9 mouse cellular contexts compared by ENCODE assay signal in genomic region chr15:30480676-30481075, GRCm38 (mm10).
DNase-seq lines count a peak whose midpoint lies in the region; ATAC-seq and TF ChIP-seq lines count a peak whose summit lies in the region.
"Had no signal": no experiment of that assay in that cellular context is flagged by ENCODE, and none has a peak within 500 bp of the region (broad histone marks: within the 10 kb centered on the region; RNA-seq: fewer than 3 reads in every experiment).

No protein-coding gene starts in this region.

- DNase-seq in hindbrain, embryonic 14.5 days (ENCODE audit: low spot score) = peak; percentile 54
- DNase-seq in Muller cell, postnatal 12 days (ENCODE audit: inconsistent ontology term) = peak; percentile 44
- peak; percentile 84 to 90 for DNase-seq in cerebellum, adult 2 months
- DNase-seq in layer of hippocampus, postnatal 36 days = peak; percentile 29 to 53
- DNase-seq in thymus, postnatal 4 days = no peak
- no peak for DNase-seq in gastrocnemius, postnatal 36 days

- H3K4me2 ChIP-seq in hindbrain, embryonic 14.5 days (replicated peaks) = no peak overlapping the region
- H3K4me2 ChIP-seq in hindbrain, embryonic 13.5 days = no peak overlapping the region
- H3K4me2 ChIP-seq in intestine, postnatal 0 days (replicated peaks; ENCODE audit: low read depth) = no peak overlapping the region
- H3K4me2 ChIP-seq: embryonic facial prominence, embryonic 15.5 days had no signal

- no peak overlapping the region for H3K9ac ChIP-seq in hindbrain, embryonic 14.5 days
- no peak overlapping the region for H3K9ac ChIP-seq in hindbrain, embryonic 13.5 days
- H3K9ac ChIP-seq in intestine, postnatal 0 days (ENCODE audit: low read depth, low read length) = no peak overlapping the region
- H3K9ac ChIP-seq: embryonic facial prominence, embryonic 15.5 days had no signal

- no peaks in the 10 kb centered on the region for H3K27me3 ChIP-seq in hindbrain, embryonic 14.5 days (ENCODE audit: control insufficient read depth, insufficient read depth, low read length)
- H3K27me3 ChIP-seq in hindbrain, embryonic 13.5 days = no peaks in the 10 kb centered on the region
- H3K27me3 ChIP-seq in cerebellum, adult 2 months (ENCODE audit: control insufficient read depth, insufficient read depth, low read length) = no peaks in the 10 kb centered on the region
- no peaks in the 10 kb centered on the region for H3K27me3 ChIP-seq in intestine, postnatal 0 days (replicated peaks; ENCODE audit: control insufficient read depth, insufficient read depth, low read length)
- H3K27me3 ChIP-seq: embryonic facial prominence, embryonic 15.5 days had no signal

- H3K9me3 ChIP-seq in hindbrain, embryonic 14.5 days (ENCODE audit: control insufficient read depth, low read length) = no peaks in the 10 kb centered on the region
- H3K9me3 ChIP-seq in hindbrain, embryonic 13.5 days = no peaks in the 10 kb centered on the region
- H3K9me3 ChIP-seq in intestine, postnatal 0 days (ENCODE audit: control insufficient read depth) = no peaks in the 10 kb centered on the region
- H3K9me3 ChIP-seq: embryonic facial prominence, embryonic 15.5 days had no signal

- no peak for TF ChIP-seq POLR2A in cerebellum, adult 2 months (IDR thresholded peaks at IDR 0.05; ENCODE audit: borderline replicate concordance, insufficient read depth, low read length)

- no peak overlapping the region for H3K27ac ChIP-seq in hindbrain, embryonic 14.5 days
- H3K27ac ChIP-seq in hindbrain, embryonic 13.5 days = no peak overlapping the region
- no peak overlapping the region for H3K27ac ChIP-seq in cerebellum, adult 2 months (ENCODE audit: insufficient read depth, low read length)
- H3K27ac ChIP-seq in intestine, postnatal 0 days (ENCODE audit: low read depth, low read length) = no peak overlapping the region
- H3K27ac ChIP-seq: embryonic facial prominence, embryonic 15.5 days had no signal

- no peak for TF ChIP-seq CTCF in cerebellum, adult 2 months (IDR thresholded peaks at IDR 0.05; ENCODE audit: borderline replicate concordance, insufficient read depth, low read depth, low read length)
- TF ChIP-seq CTCF in intestine, postnatal 0 days (IDR thresholded peaks at IDR 0.05; ENCODE audit: low read depth) = no peak

- H3K4me1 ChIP-seq in hindbrain, embryonic 14.5 days (replicated peaks; ENCODE audit: control insufficient read depth, insufficient read depth, low read length) = no peaks in the 10 kb centered on the region; the same call in 1 of the 2 replicates
- H3K4me1 ChIP-seq in hindbrain, embryonic 13.5 days (replicated peaks) = no peaks in the 10 kb centered on the region
- H3K4me1 ChIP-seq in cerebellum, adult 2 months (ENCODE audit: control insufficient read depth, insufficient read depth, low read length) = no peaks in the 10 kb centered on the region
- H3K4me1 ChIP-seq in intestine, postnatal 0 days (replicated peaks; ENCODE audit: control insufficient read depth, insufficient read depth, low read length) = no peaks in the 10 kb centered on the region
- H3K4me1 ChIP-seq: embryonic facial prominence, embryonic 15.5 days had no signal

- intact Hi-C loops in gastrocnemius, postnatal 36 days (cut with DNase I) = no loop called here

- H3K36me3 ChIP-seq in hindbrain, embryonic 14.5 days (replicated peaks; ENCODE audit: control insufficient read depth, insufficient read depth) = no peaks in the 10 kb centered on the region
- H3K36me3 ChIP-seq in hindbrain, embryonic 13.5 days = no peaks in the 10 kb centered on the region
- H3K36me3 ChIP-seq in intestine, postnatal 0 days (ENCODE audit: control insufficient read depth, insufficient read depth) = no peaks in the 10 kb centered on the region
- H3K36me3 ChIP-seq: embryonic facial prominence, embryonic 15.5 days had no signal

- WGBS in hindbrain, embryonic 14.5 days = 67% methylated on average over 15 of the region's 15 CpGs
- WGBS in hindbrain, embryonic 13.5 days = 74% methylated on average over 15 of the region's 15 CpGs
- 2% methylated on average over 15 of the region's 15 CpGs for WGBS in cerebellum, adult 2 months
- 64% methylated on average over 15 of the region's 15 CpGs for WGBS in intestine, postnatal 0 days

- no peak for ATAC-seq in hindbrain, embryonic 14.5 days (ENCODE audit: low FRiP score)
- no peak for ATAC-seq in hindbrain, embryonic 13.5 days (ENCODE audit: low FRiP score)
- ATAC-seq in intestine, postnatal 0 days = no peak

- H3K4me3 ChIP-seq in hindbrain, embryonic 14.5 days (replicated peaks; ENCODE audit: low read length) = no peak overlapping the region
- no peak overlapping the region for H3K4me3 ChIP-seq in hindbrain, embryonic 13.5 days
- H3K4me3 ChIP-seq in cerebellum, adult 2 months (replicated peaks; ENCODE audit: insufficient read depth, low read depth, low read length) = no peak overlapping the region
- no peak overlapping the region for H3K4me3 ChIP-seq in intestine, postnatal 0 days (ENCODE audit: low read depth, low read length)
- H3K4me3 ChIP-seq: embryonic facial prominence, embryonic 15.5 days had no signal

Comparison
In these comparisons a context has a peak if more than half of its experiments do, and no peak if none do; other contexts are left out.
1. DNase-seq: peak in hindbrain, embryonic 14.5 days (single experiment), Muller cell, postnatal 12 days (single experiment), cerebellum, adult 2 months (2 of 2) and layer of hippocampus, postnatal 36 days (2 of 2); none in thymus, postnatal 4 days (single experiment) and gastrocnemius, postnatal 36 days (0 of 2).